Mouse (Mus musculus): ENCODE data around the gene Slc10a1. TPM values are rescaled to one million over a fixed set of nuclear protein-coding genes. Genes with fewer than 3 reads are reported as not detected.
A peak's percentile ranks its signal among the peaks of the same experiment; 100 is the strongest.

The Slc10a1 gene
- total RNA-seq, 2 experiments from 2014 or later, result not detected

DNA sequence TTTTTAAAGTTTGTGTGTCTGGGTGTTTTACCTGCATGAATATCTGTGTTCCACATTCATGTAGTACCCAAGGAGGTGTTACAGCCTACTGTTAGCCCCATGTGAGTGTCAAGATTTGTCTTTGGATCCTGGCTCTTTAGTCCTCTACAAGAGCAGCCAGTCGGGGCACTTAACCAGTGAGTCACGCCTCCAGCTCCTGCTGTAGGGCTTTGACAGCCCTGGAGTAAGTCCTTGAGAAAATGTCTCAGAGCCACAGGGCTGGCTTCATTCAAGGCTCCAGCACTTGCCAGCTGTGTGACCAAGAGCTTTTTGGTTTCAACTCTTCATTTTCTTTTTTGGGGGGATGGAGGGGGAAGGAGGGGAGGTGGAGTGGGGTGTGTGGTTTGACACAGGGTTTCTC is 31.8 kb downstream of the Slc10a1 start:
- intact Hi-C loops (cut with DNase I), result no loop called here

DNA sequence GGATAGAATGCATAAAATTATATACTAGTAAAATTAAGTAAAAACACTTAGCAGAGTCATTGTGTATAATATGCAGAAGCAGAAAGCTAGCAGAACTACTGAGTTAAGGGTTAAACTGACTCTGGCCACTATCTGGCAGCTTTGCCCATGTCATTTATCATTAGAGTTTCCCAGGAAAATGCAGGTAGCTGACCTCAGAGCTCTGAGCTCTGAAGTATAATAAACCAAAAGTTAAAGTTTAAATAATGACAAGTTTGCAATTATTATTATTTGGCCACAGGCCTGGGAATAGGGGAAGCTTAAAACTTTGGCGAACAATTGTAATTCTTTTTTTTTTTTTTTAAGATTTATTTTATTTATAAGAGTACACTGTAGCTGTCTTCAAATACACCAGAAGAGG is 35.6 kb downstream of the Slc10a1 start:
- DNase-seq (ENCODE audit: low spot score in 2 of 2), result no peak
- intact Hi-C loops (cut with DNase I), result no loop called here

More for the DNA sequence above, 31.8 kb downstream of the Slc10a1 start:
- no peak for DNase-seq (ENCODE audit: low spot score in 2 of 2)

DNA sequence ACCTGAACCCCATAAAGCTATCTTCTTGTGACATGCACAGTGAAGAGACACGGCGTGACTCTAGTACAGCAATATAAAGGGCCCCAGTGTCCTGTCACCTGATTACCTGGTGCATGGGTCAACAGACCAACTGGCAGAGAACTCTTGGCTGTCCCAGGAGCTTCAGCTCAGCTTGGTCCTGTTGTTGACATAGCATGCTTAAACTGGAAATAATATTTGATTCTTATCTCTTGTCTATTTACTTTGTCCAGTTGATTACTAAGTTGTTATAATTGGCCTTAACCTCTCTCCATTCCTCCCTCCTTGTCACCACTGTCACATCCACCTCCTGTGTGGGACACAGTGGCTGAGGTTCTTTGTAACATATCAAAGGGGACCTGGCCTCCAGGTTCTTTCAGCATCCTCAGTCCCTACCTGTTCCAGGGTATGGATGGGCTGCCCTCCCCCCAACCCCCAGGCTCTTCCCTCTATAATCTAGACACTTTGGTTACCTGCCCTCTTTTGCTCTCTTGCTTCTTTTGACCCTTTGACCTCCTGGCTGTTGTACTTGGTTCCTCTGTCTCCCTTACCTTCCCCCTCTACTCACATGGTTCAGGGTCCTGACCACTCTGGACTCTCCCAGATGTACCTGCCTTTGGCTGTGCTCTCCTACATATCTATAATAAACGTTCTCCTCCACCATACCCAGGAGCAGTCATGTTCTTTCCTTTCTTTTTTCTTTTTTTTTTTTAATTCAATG is 36.9 kb downstream of the Slc10a1 start:
- intact Hi-C loops (cut with DNase I), result no loop called here
- DNase-seq (ENCODE audit: low spot score in 2 of 2), result no peak

DNA sequence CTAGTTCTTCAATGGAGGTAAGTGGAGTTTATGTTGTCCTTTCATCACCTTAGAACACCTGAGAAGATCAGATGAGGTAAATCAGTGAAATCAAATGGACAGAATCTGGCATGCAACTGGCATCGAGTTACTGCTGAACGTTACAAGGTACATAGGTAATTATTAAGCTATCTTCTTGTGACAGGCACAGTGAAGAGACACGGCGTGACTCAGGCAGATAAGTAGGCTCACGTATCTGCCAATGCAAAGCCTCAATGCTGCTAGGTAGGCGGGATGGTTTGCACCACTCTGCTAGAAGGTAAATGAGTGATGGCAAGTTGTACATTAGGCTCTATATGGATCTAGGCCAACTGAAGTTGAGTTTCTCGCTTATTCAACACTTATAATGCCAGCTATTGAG is 38.4 kb downstream of the Slc10a1 start:
- DNase-seq (ENCODE audit: low spot score in 2 of 2), result no peak
- intact Hi-C loops (cut with DNase I), result no loop called here

DNA sequence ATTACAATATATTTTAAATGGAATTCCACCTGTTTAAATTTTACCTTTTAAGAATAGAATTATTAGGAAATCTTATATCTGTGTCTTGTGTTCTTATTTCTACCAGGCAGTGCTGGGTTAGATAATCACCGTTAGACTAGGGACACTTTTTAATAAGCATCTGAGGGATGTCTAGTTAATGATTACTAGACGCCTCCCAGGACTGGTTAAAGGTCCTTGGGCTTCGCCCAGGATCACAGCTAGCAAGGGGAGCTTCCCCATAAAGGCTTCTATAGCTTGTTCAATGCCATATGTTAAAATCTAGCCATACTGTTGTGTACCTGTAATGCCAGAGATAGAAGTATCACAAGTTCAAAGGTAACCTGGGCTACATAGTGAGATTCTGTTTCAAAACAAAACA is 39.6 kb downstream of the Slc10a1 start:
- intact Hi-C loops (cut with DNase I), result no loop called here
- DNase-seq (ENCODE audit: low spot score in 2 of 2), result no peak

DNA sequence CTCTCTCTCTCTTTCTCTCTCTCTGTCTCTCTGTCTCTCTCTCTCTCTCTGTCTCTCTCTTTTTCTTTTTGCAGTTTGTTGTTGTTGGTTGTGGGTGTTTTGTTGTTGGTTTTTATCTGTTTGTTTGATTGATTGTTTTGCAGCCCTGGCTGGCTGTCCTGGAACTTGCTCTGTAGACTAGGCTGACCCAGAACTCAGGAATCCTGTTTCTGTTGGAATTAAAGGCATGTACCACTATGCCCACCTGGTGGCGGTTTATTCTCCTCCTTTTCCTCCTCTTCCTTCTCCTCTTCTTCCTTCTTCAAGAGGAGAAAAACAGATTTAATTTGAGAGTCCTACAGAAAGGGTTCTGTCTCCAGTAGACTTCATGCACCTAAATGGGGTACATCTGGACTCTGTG is 41.0 kb downstream of the Slc10a1 start:
- intact Hi-C loops (cut with DNase I), result no loop called here
- no peak for DNase-seq (ENCODE audit: low spot score in 2 of 2)

DNA sequence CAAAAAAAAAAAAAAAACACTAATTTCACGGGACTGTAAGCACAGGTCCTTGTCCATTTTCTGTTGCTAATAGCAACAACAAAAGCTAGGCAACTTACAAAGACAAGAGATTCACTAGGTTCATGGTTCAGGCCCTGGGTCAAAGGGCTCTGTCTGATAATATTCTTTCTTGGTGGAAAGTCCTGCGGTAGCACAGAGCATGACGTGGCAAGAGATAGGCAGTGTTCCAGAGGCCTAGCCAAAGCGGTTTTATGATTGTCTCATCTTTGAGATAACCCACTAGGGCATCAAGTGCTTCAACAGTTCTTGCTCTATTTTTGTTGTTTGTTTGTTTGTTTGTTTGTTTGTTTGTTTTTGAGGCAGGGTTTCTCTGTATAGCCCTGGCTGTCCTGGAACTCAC is 42.0 kb downstream of the Slc10a1 start:
- no peak for DNase-seq (ENCODE audit: low spot score in 2 of 2)

DNA sequence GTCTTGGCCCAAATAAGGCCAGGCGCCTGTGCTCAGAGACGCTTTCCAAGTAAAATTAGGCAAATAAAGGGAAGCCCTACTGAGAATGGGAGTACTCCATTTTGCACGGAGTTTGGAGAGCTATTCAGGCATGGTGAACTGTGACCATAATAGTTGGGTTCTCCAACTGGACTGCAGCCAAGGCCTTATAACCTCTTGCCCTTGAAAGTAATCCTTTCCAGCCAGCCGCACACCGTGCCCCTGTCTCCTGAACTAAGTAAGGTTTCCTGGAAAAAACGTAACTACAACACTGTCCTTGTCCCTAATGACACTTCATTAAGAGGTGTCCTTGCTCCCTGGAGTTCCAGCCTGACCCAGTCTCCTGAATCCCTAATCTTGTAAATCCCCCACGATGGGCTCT is 42.6 kb downstream of the Slc10a1 start:
- no peak for DNase-seq (ENCODE audit: low spot score in 2 of 2)
- intact Hi-C loops (cut with DNase I), result no loop called here

More for the DNA sequence above, 42.0 kb downstream of the Slc10a1 start:
- intact Hi-C loops (cut with DNase I), result no loop called here

DNA sequence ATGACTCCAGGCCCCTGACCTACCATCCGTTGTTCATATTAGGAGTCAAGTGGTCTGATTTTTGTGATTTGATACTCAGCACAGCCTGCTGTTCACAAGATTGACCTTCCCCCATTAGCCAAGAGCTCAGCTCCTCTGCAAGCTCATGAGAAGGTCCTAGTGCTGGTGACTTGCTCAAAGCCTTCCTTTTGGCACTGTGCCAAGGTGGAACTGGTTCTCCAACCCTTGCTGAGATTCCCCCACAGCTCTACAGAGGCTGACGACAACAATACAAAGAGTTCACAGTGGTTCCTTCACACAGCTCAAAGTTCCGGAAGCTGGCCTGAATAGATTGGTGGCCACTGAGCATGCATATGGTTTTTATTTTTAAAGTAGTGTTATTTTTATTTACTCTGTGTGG is 44.3 kb downstream of the Slc10a1 start:
- intact Hi-C loops (cut with DNase I), result no loop called here
- peak; percentile 27 for DNase-seq (ENCODE audit: low spot score in 2 of 2)

DNA sequence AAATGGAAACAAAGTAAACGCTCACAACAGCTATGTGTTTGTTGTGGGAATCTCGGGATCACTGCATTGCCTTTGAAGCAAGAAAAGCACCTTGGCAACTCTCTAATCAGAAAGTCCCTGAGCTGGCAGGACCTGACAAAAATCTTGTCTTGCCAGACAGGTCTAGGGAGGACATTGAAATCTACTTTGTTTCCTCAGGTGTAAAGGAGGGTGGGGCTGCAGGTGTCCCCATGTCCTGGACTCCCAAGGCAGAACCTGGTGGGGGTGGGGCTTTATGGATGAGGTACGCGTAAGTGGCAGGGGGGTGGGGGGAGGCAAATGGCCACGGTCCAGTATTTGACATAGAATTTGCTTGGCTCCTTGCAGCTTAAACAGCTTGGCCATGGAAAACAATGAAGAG is 44.9 kb downstream of the Slc10a1 start:
- no peak for DNase-seq (ENCODE audit: low spot score in 2 of 2)
- intact Hi-C loops (cut with DNase I), result no loop called here

DNA sequence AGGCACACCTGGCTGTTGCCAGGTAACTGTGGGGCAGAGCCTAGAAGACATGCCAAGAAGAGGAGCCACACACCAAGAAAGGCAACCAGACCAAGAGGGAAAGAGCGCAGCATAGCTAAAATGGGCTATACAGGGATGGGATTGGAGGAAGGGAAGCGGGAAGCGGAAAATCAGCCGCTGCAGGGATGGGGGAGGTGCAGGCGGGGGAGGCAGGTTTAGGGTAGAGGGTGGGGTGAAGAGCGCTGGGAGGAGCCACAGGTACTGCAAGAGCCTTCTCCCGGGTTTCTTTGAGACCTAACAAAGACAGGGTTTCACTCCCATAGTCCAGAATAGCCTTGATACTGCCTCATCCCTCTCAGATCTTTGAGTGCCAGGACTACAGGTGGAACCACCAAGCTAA is 45.6 kb downstream of the Slc10a1 start:
- no peak for DNase-seq (ENCODE audit: low spot score in 2 of 2)
- intact Hi-C loops (cut with DNase I), result no loop called here

DNA sequence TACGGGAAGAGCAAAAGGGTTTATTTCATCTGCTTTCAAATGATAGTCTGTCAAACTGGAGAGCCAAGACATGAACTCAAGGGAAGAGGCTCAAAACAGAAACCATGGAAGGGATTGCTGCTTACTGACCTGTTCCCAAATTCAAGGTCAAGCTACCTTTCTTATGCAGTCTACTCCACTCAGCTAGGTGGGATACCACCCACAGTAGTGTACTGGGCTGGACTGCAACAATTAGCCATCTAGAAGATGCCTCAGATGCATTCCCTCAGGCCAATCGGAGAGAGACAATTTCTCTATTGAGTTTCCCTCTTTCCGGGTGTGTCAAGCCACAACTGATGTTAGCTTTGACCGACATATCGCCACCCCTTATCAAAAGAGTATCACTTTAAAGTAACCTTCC is 47.2 kb downstream of the Slc10a1 start:
- intact Hi-C loops (cut with DNase I), result no loop called here
- no peak for DNase-seq (ENCODE audit: low spot score in 2 of 2)

DNA sequence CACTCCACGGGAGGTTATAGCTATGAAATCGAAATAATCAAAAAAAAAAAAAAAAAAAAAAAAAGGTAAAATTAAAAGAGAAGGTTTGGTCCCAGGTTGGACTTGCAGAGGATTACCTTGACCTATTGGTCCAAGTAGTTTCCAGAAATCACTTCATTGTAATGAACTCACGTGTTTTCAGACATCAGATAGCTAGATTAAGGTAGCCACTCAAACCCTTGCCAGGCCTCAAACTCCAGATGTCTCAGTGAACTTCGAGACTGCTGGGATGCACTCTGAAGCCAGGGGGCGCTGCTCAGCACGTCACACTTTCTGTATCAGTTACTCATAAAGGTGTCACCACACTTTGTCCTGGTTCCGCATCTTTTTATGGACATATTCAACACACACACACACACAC is 50.7 kb downstream of the Slc10a1 start:
- intact Hi-C loops (cut with DNase I), result no loop called here
- no peak for DNase-seq (ENCODE audit: low spot score in 2 of 2)

DNA sequence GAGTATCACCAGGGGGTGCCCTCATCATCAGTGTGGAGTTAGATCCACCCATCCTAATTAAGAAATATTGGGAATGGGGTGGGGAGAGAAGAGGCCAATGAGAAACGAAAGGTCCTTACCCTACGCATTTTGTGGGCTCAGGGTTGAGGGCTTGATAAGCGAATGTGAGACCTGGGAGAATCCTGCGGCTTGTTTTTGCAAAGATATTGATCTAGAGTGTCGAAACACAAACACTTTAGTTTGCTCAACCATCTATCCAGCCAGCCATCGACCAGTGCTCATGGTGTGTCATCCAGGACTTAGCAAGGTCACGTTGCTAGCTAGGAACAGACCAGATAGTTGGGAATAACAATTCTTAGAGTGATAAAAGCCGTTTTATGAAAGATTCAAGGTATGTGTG is 58.9 kb downstream of the Slc10a1 start:
- intact Hi-C loops (cut with DNase I), result no loop called here

More for the DNA sequence above, 58.9 kb downstream of the Slc10a1 start:
- DNase-seq (ENCODE audit: low spot score in 2 of 2), result no peak

Other genes starting within 250 kb of the Slc10a1 start
- 10 to 100 TPM; 12.9 to 15.5 TPM for gene Ccdc177, start 208.0 kb downstream of the Slc10a1 start, total RNA-seq (2021)
- gene Susd6, start 178.2 kb downstream of the Slc10a1 start, total RNA-seq (2021), result 10 to 100 TPM; 32.1 to 32.9 TPM
- gene Srsf5, start 23.2 kb downstream of the Slc10a1 start, total RNA-seq (2021), result 100 to 1,000 TPM; 275 to 306 TPM
- 1 to 10 TPM; 7.3 to 9.3 TPM for gene Smoc1, start 58.1 kb upstream of the Slc10a1 start, total RNA-seq (2021)

All from left cerebral cortex, postnatal 25 days (tissue).